Mouse (Mus musculus): ENCODE data around the gene Ppp1r3e.

DNA sequence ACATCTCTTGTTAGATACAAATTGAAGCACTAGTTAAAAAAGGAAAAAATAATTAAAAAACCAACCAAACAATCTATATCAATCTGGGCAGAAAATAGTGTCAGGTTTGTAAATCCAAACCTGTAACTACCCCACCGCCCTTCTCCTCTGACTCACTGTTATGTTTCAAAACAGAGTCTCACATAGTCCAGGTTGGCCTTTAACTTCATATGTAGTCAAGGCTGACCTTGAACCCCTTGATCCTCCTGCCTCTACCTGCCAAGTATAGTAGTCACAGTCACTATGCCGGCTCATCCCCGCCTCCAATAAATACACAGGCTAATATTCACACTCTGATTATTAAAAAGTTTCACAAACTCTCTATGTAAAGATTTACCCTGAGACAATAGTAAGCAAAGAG lies 21.6 kb downstream of the Ppp1r3e start:
- no peak for TF ChIP-seq CTCF (IDR thresholded peaks at IDR 0.05; ENCODE audit: borderline replicate concordance, insufficient read depth, low read length)
- TF ChIP-seq POLR2A (IDR thresholded peaks at IDR 0.05; ENCODE audit: low read depth, low read length) = no peak
